Mouse (Mus musculus): Measurements from ENCODE around the gene Fam71e1. TPM values are rescaled to one million over a fixed set of nuclear protein-coding genes. Genes with fewer than 3 reads are reported as not detected.
A peak's percentile ranks its signal among the peaks of the same experiment; 100 is the strongest.

The Fam71e1 gene
- total RNA-seq, 2 experiments from 2014 or later: 19.3 to 23.4 TPM

DNA sequence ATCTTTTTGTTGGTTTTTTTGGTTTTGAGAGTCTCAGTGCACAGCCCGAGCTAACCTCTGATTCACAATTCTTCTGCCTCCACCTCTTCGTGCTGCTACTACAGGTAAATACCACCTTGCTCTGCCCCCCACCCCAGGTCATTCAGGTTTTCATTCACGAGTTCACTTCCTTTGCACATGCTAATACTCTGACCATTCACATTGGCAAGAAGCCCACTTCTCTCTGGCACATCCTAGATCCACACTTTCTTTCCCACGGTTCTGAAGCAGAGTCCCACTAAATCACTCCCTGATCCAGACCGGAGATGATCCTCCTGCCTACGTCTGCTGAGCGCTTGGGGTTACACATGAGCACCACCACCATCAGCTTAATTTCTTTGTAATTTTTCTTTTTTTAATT, 1.3 kb upstream of the Fam71e1 start:
- DNase-seq (ENCODE audit: low spot score in 2 of 2): no peak
- TF ChIP-seq CTCF (conservative IDR thresholded peaks at IDR 0.05): no peak
- Histone ChIP-seq H3K4me3 (peak overlapping the region; percentile 73), H3K27ac (peak overlapping the region; percentile 99)

DNA sequence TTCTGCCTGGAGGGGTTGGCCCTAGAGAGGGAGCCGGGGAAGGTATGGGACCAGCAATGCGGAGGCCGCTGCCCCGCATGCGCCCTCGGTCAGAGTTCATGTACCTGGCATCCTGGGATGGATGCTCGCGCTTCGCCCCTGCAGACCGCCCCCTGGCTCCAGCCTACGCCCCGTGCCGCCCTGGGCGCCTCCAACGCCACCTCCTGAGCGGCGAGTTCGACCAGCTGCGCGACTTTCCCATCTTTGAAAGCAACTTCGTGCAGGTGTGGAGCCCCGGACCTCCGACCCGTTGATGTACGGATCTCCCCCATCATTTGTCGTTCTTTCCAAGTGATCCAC, 359 bp downstream of the Fam71e1 start:
- Histone ChIP-seq H3K4me3 (peak overlapping the region; percentile 73), H3K27ac (peak overlapping the region; percentile 99)
- DNase-seq (ENCODE audit: low spot score in 2 of 2): no peak
- TF ChIP-seq CTCF (conservative IDR thresholded peaks at IDR 0.05): no peak

DNA sequence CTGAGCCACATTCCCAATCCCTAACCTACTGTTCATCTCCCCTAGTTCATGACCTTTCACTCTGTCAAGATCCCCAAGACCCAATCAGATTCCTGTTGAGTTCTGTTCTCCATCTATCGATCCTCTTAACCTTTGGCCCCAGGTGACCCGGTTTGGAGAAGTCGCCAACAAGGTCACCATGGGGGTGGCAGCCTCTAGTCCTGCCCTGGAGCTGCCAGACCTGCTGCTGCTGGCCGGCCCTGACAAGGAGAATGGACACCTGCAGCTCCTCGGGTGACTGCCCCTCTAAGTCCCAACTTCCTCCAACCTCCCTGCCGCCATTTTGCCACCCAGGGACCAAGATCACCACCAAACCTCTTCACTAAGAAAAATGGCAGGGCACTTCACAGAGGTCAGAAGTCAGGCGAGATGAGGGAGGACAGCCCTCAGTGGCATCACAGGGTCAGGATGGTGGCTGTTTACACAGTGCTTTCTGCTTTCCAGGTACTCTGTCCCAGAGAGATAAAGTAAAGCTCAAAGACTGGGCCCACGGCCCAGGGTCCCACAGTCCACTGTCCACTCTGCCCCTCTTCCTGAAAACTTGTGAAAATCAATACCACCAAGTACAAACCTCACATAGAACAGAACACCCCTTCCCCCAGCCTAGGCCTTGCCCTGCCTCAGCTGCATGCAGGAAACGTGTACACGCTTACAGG, 1.1 kb downstream of the Fam71e1 start:
- Histone ChIP-seq H3K4me3 (peak overlapping the region; percentile 73), H3K27ac (no peak overlapping the region)
- TF ChIP-seq CTCF (conservative IDR thresholded peaks at IDR 0.05): no peak
- DNase-seq (ENCODE audit: low spot score in 2 of 2): no peak

DNA sequence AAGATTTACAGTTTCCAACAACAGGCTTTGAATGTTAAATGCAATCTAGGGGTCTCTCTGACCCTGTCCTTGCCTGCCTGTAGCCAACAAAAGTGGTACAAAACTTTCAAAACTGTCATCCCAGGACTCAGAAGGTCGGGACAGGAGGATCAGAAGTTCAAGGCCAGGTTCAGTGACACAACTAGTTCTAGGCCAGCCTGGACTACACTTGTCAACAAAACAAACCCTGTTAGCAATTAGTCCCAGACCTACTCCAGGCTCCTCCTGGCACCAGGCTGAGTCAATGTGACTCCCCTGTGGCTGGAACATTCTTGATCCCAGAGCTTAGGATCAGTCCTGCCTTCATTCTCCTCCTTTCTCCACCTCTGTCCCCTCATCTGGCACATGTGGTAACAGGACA, 2.5 kb downstream of the Fam71e1 start:
- DNase-seq (ENCODE audit: low spot score in 2 of 2): no peak
- TF ChIP-seq CTCF (conservative IDR thresholded peaks at IDR 0.05): no peak
- H3K27ac ChIP-seq: no peak overlapping the region
- H3K4me3 ChIP-seq: no peak overlapping the region

DNA sequence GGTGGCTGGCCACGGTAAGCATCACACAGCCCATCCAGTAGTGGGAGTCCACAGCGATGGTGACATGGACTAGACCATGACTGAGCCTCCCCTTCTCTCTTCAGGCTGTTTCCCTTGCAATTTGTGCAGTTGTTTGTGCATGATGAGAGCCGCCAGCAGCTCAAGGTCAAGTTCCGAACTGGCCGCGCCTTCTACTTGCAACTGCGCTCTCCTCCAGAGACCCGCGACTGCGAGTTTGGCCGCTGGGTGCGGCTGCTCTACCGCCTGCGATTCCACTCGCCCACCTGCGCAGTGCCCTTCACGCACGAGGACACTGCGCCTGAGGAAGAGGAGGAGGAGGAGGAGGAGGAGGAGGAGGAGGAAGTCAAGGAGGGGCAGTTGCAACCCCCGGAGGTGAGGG, 3.7 kb downstream of the Fam71e1 start:
- no peak overlapping the region for H3K27ac ChIP-seq
- TF ChIP-seq CTCF (conservative IDR thresholded peaks at IDR 0.05): no peak
- no peak overlapping the region for H3K4me3 ChIP-seq
- DNase-seq (ENCODE audit: low spot score in 2 of 2): no peak

DNA sequence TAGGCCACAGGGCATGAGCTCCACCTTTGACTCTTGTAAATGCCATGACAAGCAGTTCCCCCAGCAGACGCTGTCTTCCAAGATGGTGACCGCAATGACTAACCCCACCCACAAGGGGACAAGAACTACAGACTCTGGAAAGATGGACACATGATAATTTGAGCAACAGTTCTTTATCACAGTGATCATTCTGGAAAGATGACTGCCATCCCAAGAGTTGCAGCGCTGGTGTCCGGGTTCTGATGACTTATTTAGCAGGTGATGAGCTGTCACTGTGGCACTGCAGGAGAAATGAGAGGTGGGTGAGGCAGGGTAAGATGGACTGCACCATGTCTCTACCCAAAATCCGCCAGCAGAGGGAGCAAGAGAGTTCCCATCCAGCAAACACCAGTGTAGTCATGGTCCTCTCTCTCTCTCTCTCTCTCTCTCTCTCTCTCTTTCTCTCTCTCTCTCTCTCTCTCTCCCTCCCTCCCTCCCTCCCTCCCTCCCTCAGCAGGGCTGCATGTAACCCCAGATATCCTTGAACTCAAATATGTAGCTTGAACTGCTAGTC, 5.3 kb downstream of the Fam71e1 start:
- Histone ChIP-seq H3K4me3 (no peak overlapping the region), H3K27ac (no peak overlapping the region)
- peak; percentile 67 to 85 for DNase-seq (ENCODE audit: low spot score in 2 of 2)
- peak; percentile 76 for TF ChIP-seq CTCF (conservative IDR thresholded peaks at IDR 0.05)

DNA sequence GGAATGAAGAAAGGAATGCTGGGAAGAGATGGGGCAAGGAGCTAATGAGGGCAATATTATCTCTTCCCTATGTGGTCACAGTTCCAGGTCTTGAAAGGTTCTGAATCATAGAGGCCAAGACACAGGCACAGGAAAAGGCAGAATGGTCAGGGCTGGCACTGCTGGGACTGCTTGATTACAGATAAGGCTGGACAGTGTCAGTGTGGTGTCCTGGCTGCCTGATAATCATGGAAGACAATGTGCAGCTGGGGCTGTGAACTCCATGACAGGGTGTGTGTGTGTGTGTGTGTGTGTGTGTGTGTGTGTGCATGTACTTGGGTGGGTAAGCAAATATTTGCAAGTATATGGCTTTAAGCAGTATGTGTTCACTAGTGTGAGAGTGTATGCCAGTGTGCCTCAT, 11.1 kb downstream of the Fam71e1 start:
- TF ChIP-seq CTCF (conservative IDR thresholded peaks at IDR 0.05): no peak
- no peak for DNase-seq (ENCODE audit: low spot score in 2 of 2)
- Histone ChIP-seq H3K27ac (no peak overlapping the region), H3K4me3 (no peak overlapping the region)

DNA sequence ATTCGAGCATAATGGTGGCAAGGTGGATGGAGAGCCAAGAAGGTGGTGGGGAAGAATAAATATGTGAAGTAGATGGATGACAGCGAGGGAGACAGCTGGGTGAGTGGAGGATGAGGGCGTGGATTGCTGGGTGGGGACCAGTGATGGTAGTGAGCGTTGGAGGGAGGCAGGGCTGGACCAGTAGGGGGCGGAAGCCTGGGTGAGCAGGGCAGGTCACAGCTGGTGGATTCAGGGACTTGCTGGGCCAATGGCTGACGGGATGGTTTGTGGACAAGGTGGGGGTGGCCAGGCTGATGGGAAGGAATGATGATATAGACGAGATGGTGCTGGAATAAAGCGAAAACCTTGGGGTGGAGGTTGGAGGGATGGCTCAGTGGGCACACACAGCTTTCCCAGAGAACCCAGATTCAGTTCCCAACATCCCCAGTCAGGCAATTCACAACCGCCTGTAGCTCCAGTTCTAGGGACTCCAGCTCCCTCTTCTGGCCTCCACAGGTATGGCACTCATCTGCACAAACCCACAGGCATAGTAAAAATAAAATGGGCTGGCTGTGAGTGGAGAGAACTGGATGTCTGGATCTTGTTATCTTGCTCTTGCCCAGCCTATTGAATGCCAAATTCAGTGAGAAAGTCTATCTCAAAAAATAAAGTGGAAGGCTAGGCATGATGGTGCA, 23.0 kb downstream of the Fam71e1 start:
- H3K4me3 ChIP-seq: no peak overlapping the region
- TF ChIP-seq CTCF (conservative IDR thresholded peaks at IDR 0.05): peak; percentile 57
- no peak overlapping the region for H3K27ac ChIP-seq
- DNase-seq (ENCODE audit: low spot score in 2 of 2): no peak

DNA sequence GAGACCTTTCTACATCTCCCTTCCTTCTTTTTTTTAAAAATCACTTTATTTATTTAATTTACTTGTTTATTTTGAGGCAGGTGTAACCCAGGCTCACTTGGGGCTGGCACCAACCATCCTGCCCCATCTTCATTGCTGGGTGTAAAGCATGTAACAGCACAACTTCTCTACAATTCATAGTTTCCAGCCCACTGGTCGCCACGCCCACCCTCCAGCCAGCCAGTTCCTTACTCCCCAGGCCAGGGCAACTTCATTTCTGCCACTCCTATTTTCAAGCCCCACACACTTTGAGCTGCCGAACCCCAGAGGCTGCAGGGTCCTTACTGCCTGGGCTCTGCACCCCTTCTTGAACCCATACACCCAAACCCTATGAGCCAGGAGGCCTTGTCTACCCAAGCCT, 24.6 kb downstream of the Fam71e1 start:
- H3K4me3 ChIP-seq: no peak overlapping the region
- H3K27ac ChIP-seq: no peak overlapping the region
- no peak for DNase-seq (ENCODE audit: low spot score in 2 of 2)
- no peak for TF ChIP-seq CTCF (conservative IDR thresholded peaks at IDR 0.05)

DNA sequence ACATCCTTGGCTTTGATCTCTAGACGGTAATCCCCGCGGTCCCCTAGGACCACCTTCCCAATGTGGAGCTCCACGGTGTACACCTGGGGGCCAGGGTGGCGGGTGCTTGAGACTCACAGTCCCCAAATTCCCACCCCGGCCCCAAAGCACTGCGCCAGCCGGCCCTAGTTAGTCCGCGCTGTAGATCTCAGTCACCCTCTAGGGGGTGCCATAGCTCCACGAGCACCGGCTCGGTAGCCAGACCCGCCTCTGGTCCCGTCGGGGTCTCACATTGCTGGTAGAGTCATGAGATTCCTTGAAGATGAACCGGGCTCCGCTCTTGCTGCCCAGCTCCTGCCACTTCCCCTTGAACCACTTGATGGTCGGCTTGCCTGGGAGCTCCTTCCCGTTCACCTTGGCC, 25.3 kb downstream of the Fam71e1 start:
- peak; percentile 85 for TF ChIP-seq CTCF (conservative IDR thresholded peaks at IDR 0.05)
- peak; percentile 33 to 56 for DNase-seq (ENCODE audit: low spot score in 2 of 2)
- Histone ChIP-seq H3K4me3 (no peak overlapping the region), H3K27ac (no peak overlapping the region)

DNA sequence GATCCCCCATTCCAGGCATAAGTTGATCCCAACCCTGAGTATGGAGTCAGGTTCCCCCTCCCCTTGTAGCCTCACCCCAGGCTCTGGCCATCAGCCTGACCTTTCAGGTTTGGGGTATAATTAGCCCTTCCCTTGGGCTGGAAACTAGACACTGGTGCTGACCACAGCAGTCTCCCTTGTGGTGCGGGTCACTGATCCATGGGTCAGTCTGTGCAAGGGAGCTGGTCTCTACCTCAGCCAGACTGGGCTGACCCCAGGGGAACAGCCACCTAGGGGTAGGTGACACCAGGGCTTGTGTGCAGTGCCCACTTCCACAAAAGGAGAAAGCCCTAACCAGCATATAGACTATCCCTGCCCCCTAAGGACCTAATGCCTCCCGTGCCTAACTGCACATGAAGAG, 26.7 kb downstream of the Fam71e1 start:
- no peak for TF ChIP-seq CTCF (conservative IDR thresholded peaks at IDR 0.05)
- Histone ChIP-seq H3K27ac (no peak overlapping the region), H3K4me3 (no peak overlapping the region)
- DNase-seq (ENCODE audit: low spot score in 2 of 2): no peak

DNA sequence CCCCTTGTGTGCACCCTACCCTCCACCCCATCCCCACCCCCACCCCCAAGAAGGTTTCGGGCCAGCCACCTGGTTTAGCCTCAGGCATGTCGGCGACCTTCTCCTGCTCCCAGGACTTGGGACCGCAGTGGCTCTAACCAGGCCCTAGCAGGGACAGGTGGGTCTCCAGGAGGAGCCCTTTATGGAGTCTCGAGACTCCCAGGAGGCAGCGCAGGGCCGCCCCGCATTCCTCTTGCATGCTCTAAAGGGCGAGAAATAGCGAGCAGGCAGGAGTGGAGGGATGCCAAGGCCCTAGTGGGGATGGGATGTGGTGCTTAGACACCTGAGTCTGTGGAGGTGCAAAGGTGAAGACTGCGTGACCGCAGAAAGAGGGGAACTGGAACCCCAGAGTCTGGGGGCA, 28.1 kb downstream of the Fam71e1 start, which contains the start of gene Mybpc2:
Mybpc2 (minus strand) TSS at position 155 of the 400 bp plus-strand sequence.
- no peak for TF ChIP-seq CTCF (conservative IDR thresholded peaks at IDR 0.05)
- peak within 1 kb of the TSS; percentile 9; the same call in 1 of the 2 replicates for H3K4me3 ChIP-seq
- no peak within 1 kb of the TSS for H3K27ac ChIP-seq
- no peak for DNase-seq (ENCODE audit: low spot score in 2 of 2)

DNA sequence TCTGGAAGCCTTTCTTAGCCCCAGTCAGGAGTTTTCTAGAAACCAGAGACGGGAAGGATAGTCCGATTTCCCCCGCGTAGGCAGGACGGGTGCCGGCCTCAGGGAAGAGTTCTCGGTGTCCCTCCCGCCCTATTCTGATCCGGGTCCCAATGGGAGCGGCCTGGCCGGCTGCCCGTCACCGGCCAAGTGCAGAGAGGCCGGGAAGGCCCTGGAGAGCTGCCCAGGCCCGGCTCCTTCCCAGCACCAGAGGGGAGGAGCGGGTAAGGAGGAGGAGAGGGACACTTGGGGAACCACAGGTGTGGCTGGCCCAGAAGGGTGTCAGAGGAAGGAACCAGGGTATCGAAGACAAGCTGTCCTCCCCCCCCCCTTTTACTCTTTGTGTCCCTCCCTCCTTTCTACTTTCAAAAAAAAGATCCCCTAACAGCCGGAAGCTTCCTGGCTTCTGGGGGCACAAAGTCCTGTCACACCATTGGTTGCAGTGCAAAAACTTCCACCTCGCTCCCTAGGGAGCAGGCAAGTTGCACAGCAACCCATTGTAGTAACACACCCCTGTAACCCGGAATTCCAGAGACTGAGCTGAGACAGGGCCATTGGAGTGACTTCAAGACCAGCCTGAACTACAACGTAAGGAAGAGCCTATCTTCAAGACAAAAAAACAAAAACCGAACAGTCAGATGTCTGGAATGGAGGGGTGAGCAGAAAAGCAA, 28.9 kb downstream of the Fam71e1 start:
- H3K4me3 ChIP-seq: peak overlapping the region; percentile 9; the same call in 1 of the 2 replicates
- no peak for TF ChIP-seq CTCF (conservative IDR thresholded peaks at IDR 0.05)
- H3K27ac ChIP-seq: no peak overlapping the region
- DNase-seq (ENCODE audit: low spot score in 2 of 2): peak; percentile 26 to 48
